Mouse (Mus musculus) T-helper 1 cell (primary cell): ENCODE results near the gene Stx8.

Source experiments
- in situ Hi-C: fragments of 300-600 bp; cut with MboI, MseI; formaldehyde crosslinking; loops from one replicate; pipeline ENCODE4 v1.15.1; 2025; ENCODE audit warnings: high pct_unique_total_duplicates

The Stx8 gene

GRCm38 (mm10) chr11:67975252-67975651, 9.3 kb downstream of the Stx8 start:
- in situ Hi-C loops, result no loop called here

- in situ Hi-C loops, result no loop called here
Observed at GRCm38 (mm10) chr11:67983564-67983963, 17.6 kb downstream of the Stx8 start.

GRCm38 (mm10) chr11:67991240-67991639, 25.2 kb downstream of the Stx8 start:
- in situ Hi-C loops, result no loop called here

GRCm38 (mm10) chr11:67995965-67996364, 30.0 kb downstream of the Stx8 start:
- in situ Hi-C loops, result loop anchor here (5.0 kb wide), 1 partner anchor 406 kb away; the partner anchor contains the start of gene Ntn1

- in situ Hi-C loops, result loop anchor here (5.0 kb wide), 1 partner anchor 403 kb away; the partner anchor contains the start of gene Ntn1
Observed at GRCm38 (mm10) chr11:67998905-67999304, 32.9 kb downstream of the Stx8 start.

- in situ Hi-C loops, result loop anchor here (5.0 kb wide), 1 partner anchor 403 kb away; the partner anchor contains the start of gene Ntn1
Observed at GRCm38 (mm10) chr11:67999629-68000028, 33.6 kb downstream of the Stx8 start.

GRCm38 (mm10) chr11:68004191-68004590, 38.2 kb downstream of the Stx8 start:
- in situ Hi-C loops, result no loop called here

GRCm38 (mm10) chr11:68006216-68006789, 40.3 kb downstream of the Stx8 start:
- in situ Hi-C loops, result no loop called here

- in situ Hi-C loops, result no loop called here
Observed at GRCm38 (mm10) chr11:68007645-68008044, 41.7 kb downstream of the Stx8 start.

- in situ Hi-C loops, result no loop called here
Observed at GRCm38 (mm10) chr11:68009377-68009776, 43.4 kb downstream of the Stx8 start.

- in situ Hi-C loops, result no loop called here
Observed at GRCm38 (mm10) chr11:68012207-68012606, 46.2 kb downstream of the Stx8 start.

- in situ Hi-C loops, result no loop called here
Observed at GRCm38 (mm10) chr11:68018191-68018590, 52.2 kb downstream of the Stx8 start.

GRCm38 (mm10) chr11:68019156-68019555, 53.2 kb downstream of the Stx8 start:
- in situ Hi-C loops, result no loop called here

GRCm38 (mm10) chr11:68021976-68022375, 56.0 kb downstream of the Stx8 start:
- in situ Hi-C loops, result no loop called here

GRCm38 (mm10) chr11:68022895-68023294, 56.9 kb downstream of the Stx8 start:
- in situ Hi-C loops, result no loop called here

GRCm38 (mm10) chr11:68023811-68024369, 57.9 kb downstream of the Stx8 start:
- in situ Hi-C loops, result no loop called here

- in situ Hi-C loops, result no loop called here
Observed at GRCm38 (mm10) chr11:68026590-68026989, 60.6 kb downstream of the Stx8 start.

- in situ Hi-C loops, result no loop called here
Observed at GRCm38 (mm10) chr11:68029079-68029478, 63.1 kb downstream of the Stx8 start.

GRCm38 (mm10) chr11:68029871-68030270, 63.9 kb downstream of the Stx8 start:
- in situ Hi-C loops, result no loop called here

GRCm38 (mm10) chr11:68030771-68031170, 64.8 kb downstream of the Stx8 start:
- in situ Hi-C loops, result no loop called here

GRCm38 (mm10) chr11:68032448-68032847, 66.5 kb downstream of the Stx8 start:
- in situ Hi-C loops, result no loop called here

GRCm38 (mm10) chr11:68033331-68033926, 67.4 kb downstream of the Stx8 start:
- in situ Hi-C loops, result no loop called here

- in situ Hi-C loops, result no loop called here
Observed at GRCm38 (mm10) chr11:68034422-68034821, 68.4 kb downstream of the Stx8 start.
